ENCODE assay signal across 14 mouse cellular contexts in the genomic region with DNA sequence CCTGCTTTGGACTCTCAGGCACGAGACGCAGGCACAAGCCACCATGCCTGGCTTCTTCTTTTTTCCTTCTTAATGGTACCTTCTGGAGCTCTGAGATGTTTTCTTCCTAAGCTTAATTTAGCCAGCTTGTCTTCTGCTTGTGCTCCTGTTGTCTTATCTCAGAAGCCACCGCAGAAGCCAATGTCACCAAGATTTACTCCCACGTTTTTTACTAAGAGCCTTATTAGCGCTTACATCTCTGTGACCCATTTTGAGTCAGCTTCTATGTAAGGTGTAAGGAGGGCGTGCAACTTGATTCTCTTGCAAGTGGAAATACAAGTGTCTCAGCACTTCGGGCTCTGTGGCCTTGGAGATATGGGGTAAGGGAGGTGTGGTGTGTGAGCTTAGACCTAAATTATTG. TPM values are rescaled to one million over a fixed set of nuclear protein-coding genes. Genes with fewer than 3 reads are reported as not detected.
A peak's percentile ranks its signal among the peaks of the same experiment; 100 is the strongest.
DNase-seq lines count a peak whose midpoint lies in the region; ATAC-seq and TF ChIP-seq lines count a peak whose summit lies in the region.
"Had no signal": no experiment of that assay in that cellular context is flagged by ENCODE, and none has a peak within 500 bp of the region (broad histone marks: within the 10 kb centered on the region; RNA-seq: fewer than 3 reads in every experiment).

No protein-coding gene starts in this region.

- intact Hi-C loops in heart, postnatal 10 days (cut with DNase I): no loop called here

- 0 out of 2 replicates have a peak overlapping the region, but pooled peaks have one; percentile 1 for H3K4me2 ChIP-seq in heart, embryonic 11.5 days
- H3K4me2 ChIP-seq in intestine, embryonic 16.5 days (ENCODE audit: low read depth, low read length): no peak overlapping the region
- H3K4me2 ChIP-seq: forebrain, embryonic 12.5 days; limb, embryonic 12.5 days had no signal

- no peaks in the 10 kb centered on the region for H3K9me3 ChIP-seq in heart, embryonic 11.5 days (replicated peaks; ENCODE audit: control insufficient read depth, low read length)
- no peaks in the 10 kb centered on the region for H3K9me3 ChIP-seq in intestine, embryonic 16.5 days (ENCODE audit: control insufficient read depth, low read length)
- H3K9me3 ChIP-seq: forebrain, embryonic 12.5 days; limb, embryonic 12.5 days had no signal

- peak overlapping the region; percentile 78 for H3K27ac ChIP-seq in heart, embryonic 11.5 days (ENCODE audit: low read depth, low read length)
- H3K27ac ChIP-seq in layer of hippocampus, adult 2 months: peak overlapping the region; percentile 43; the same call in 1 of the 2 replicates
- peak overlapping the region; percentile 34; the same call in 1 of the 2 replicates for H3K27ac ChIP-seq in intestine, embryonic 16.5 days (ENCODE audit: low read length)
- H3K27ac ChIP-seq: forebrain, embryonic 12.5 days; limb, embryonic 12.5 days had no signal

- no peaks in the 10 kb centered on the region for H3K27me3 ChIP-seq in heart, embryonic 11.5 days (ENCODE audit: control insufficient read depth, insufficient read depth, low read length)
- H3K27me3 ChIP-seq in intestine, embryonic 16.5 days (replicated peaks; ENCODE audit: control insufficient read depth, insufficient read depth, low read length): no peaks in the 10 kb centered on the region
- H3K27me3 ChIP-seq: forebrain, embryonic 12.5 days; limb, embryonic 12.5 days had no signal

- H3K4me3 ChIP-seq in heart, embryonic 11.5 days (ENCODE audit: low read depth, low read length): no peak overlapping the region
- no peak overlapping the region for H3K4me3 ChIP-seq in layer of hippocampus, adult 2 months
- H3K4me3 ChIP-seq in intestine, embryonic 16.5 days (ENCODE audit: low read length): no peak overlapping the region
- H3K4me3 ChIP-seq: forebrain, embryonic 12.5 days; limb, embryonic 12.5 days had no signal

- no peak for TF ChIP-seq CTCF in layer of hippocampus, adult 2 months (conservative IDR thresholded peaks at IDR 0.05)

- 69% methylated on average over 7 of the region's 7 CpGs for WGBS in heart, embryonic 11.5 days (ENCODE audit: insufficient replicate concordance)
- 85% methylated on average over 7 of the region's 7 CpGs for WGBS in intestine, embryonic 16.5 days

- peaks cover 30% of the 10 kb centered on the region for H3K4me1 ChIP-seq in heart, embryonic 11.5 days (ENCODE audit: control insufficient read depth, insufficient read depth, low read length)
- no peaks in the 10 kb centered on the region for H3K4me1 ChIP-seq in intestine, embryonic 16.5 days (ENCODE audit: control insufficient read depth, insufficient read depth, low read length)
- H3K4me1 ChIP-seq: forebrain, embryonic 12.5 days had no signal

- H3K36me3 ChIP-seq in heart, embryonic 11.5 days (ENCODE audit: control insufficient read depth, insufficient read depth, low read length): 0 out of 2 replicates have a peak, but pooled peaks cover 2% of the 10 kb centered on the region
- H3K36me3 ChIP-seq in intestine, embryonic 16.5 days (ENCODE audit: control insufficient read depth, insufficient read depth, low read length): peaks cover 4% of the 10 kb centered on the region

- no peak for ATAC-seq in heart, embryonic 11.5 days (replicated peaks; ENCODE audit: insufficient number of reproducible peaks, low FRiP score, low TSS enrichment)
- peak; percentile 31 for ATAC-seq in CD4-positive, CD25-positive, alpha-beta regulatory T cell, adult 4 months
- ATAC-seq in intestine, embryonic 16.5 days: no peak
- ATAC-seq: hindbrain, embryonic 16.5 days had no signal

- H3K9ac ChIP-seq in heart, embryonic 11.5 days (ENCODE audit: low read depth, low read length): no peak overlapping the region
- H3K9ac ChIP-seq in intestine, embryonic 16.5 days (ENCODE audit: low read depth, low read length): no peak overlapping the region
- H3K9ac ChIP-seq: forebrain, embryonic 12.5 days; limb, embryonic 12.5 days had no signal

- no peak for DNase-seq in heart, postnatal 10 days
- no peak for DNase-seq in layer of hippocampus, adult 2 months (ENCODE audit: low spot score in 2 of 2)
- DNase-seq in layer of hippocampus, adult 18-20 months (ENCODE audit: low spot score in 2 of 2): no peak
- no peak for DNase-seq in adrenal gland, postnatal 14 days
- no peak for DNase-seq in urinary bladder, postnatal 14 days (ENCODE audit: low spot score)
- DNase-seq: cerebellum, adult 18-20 months; gastrocnemius, postnatal 10 days; right cerebral cortex, postnatal 4 days had no signal

RNA-seq across cellular contexts. Expression of a gene that starts 18.0 kb away (rescaled TPM):
- 3.4 and 4.4 TPM in 2 replicates for polyA plus RNA-seq in heart, embryonic 11.5 days (2014; fragmentation: Nextera tagmentation; extraction: Ambion mirVana)
- total RNA-seq in heart, postnatal 10 days (2021): 10 to 100 TPM; 28.6 to 34.3 TPM
- total RNA-seq in layer of hippocampus, adult 2 months (2021): 10 to 100 TPM; 11.8 to 14.0 TPM
- total RNA-seq in layer of hippocampus, adult 18-20 months (2021): 10 to 100 TPM; 10.5 to 12.1 TPM
- 10 to 100 TPM; 21.4 to 36.6 TPM for polyA plus RNA-seq in CD4-positive, CD25-positive, alpha-beta regulatory T cell, adult 4 months (2017; shearing (Covaris generic))
- polyA plus RNA-seq in intestine, embryonic 16.5 days (2015; fragmentation: Nextera tagmentation; extraction: Ambion mirVana): 40.2 and 42.3 TPM in 2 replicates
- 19.3 and 31.5 TPM in 2 replicates for total RNA-seq in adrenal gland, postnatal 14 days (2021)

RNA-seq across cellular contexts. Expression of a gene that starts 31.0 kb away (rescaled TPM):
- polyA plus RNA-seq in heart, embryonic 11.5 days (2014; fragmentation: Nextera tagmentation; extraction: Ambion mirVana): 4.4 and 5.2 TPM in 2 replicates
- 10 to 100 TPM; 10.1 to 11.5 TPM for total RNA-seq in heart, postnatal 10 days (2021)
- total RNA-seq in layer of hippocampus, adult 2 months (2021): 10 to 100 TPM; 18.3 to 20.3 TPM
- 10 to 100 TPM; 19.8 to 21.2 TPM for total RNA-seq in layer of hippocampus, adult 18-20 months (2021)
- 10 to 100 TPM in 1 of 2 experiments, 1 to 10 TPM in 1; 7.0 to 15.2 TPM for polyA plus RNA-seq in CD4-positive, CD25-positive, alpha-beta regulatory T cell, adult 4 months (2017; shearing (Covaris generic))
- polyA plus RNA-seq in intestine, embryonic 16.5 days (2015; fragmentation: Nextera tagmentation; extraction: Ambion mirVana): 6.1 and 7.0 TPM in 2 replicates
- 17.4 and 19.6 TPM in 2 replicates for total RNA-seq in adrenal gland, postnatal 14 days (2021)
